Mouse (Mus musculus): ENCODE data around the gene Pdcl3.

DNA sequence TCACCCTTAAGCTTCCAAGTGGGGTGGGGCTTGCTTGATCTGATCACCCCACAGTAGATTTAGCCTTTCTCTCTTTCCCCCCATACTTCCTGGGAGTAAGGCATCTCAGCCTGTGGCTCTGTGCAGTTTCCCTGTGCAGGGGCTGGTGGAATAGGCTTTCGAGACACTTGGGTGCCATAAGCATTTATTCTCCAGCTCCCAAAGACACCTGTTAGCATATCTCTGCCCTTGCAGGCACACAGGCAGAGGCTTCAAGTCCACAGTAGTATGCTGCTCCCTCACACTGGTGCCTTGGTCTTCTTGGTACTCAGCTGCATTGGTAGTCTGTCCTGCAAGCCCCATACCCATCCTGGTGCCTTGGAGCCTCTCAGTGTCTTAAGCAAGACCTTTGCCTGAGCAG, 40.4 kb downstream of the Pdcl3 start:
- TF ChIP-seq CTCF (IDR thresholded peaks at IDR 0.05; ENCODE audit: low read depth, low read length) (no peak), TAL1 (conservative IDR thresholded peaks at IDR 0.05; ENCODE audit: low read depth, low read length) (no peak)

Data from G1E (cell line).